Mouse (Mus musculus) ovary, adult 10 weeks (tissue): Measurements from ENCODE around the gene Rnf103. TPM values are rescaled to one million over a fixed set of nuclear protein-coding genes. Genes with fewer than 3 reads are reported as not detected.

Source experiments
- polyA plus RNA-seq: library from polyadenylated mRNA; stranded (reverse); fragments of 350-450 nt; fragmentation: Illumina TruSeq; extraction: RNeasy Lipid Tissue Mini Kit (QIAGEN cat#74804); gene quantifications from one replicate; pipeline ENCODE4 v1.2.3, GENCODE M21; 2014

The Rnf103 gene
- 130 TPM for polyA plus RNA-seq

DNA sequence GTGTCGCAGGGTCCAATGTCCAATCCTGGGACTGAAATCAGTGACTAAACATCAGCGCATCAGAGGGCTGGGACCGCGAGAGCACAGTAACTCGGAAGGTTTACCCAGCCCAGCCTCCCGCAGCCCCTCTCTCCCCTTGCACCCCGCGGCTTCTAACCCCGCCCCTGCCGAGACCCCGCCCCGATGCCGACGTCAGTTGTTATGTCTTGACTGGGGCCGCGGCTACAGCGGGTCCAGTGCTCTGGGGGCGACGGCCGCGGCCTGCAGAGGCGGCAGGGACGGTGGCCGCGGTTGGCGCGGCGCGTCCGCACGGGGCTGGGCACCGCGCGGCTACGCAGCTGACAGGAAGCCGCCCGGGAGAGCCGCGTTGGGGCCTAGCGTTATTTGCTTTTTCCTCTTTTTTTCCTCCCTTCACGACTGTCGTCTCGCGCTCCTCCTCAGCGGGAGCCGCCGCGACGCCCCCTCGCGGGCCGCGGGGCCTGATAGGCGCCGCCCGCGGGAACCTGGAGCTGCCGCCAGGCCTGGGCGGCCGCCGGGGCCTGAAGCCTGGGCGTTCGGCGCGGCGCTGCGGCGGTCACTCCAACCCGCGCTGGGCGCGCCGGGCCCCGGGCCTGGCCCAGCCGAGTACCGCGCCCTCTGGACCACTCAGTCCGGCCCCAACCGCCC lies at the start of gene Rnf103:
TSS of gene Rnf103 (plus strand) at position 220 of the 666 bp plus-strand sequence.

DNA sequence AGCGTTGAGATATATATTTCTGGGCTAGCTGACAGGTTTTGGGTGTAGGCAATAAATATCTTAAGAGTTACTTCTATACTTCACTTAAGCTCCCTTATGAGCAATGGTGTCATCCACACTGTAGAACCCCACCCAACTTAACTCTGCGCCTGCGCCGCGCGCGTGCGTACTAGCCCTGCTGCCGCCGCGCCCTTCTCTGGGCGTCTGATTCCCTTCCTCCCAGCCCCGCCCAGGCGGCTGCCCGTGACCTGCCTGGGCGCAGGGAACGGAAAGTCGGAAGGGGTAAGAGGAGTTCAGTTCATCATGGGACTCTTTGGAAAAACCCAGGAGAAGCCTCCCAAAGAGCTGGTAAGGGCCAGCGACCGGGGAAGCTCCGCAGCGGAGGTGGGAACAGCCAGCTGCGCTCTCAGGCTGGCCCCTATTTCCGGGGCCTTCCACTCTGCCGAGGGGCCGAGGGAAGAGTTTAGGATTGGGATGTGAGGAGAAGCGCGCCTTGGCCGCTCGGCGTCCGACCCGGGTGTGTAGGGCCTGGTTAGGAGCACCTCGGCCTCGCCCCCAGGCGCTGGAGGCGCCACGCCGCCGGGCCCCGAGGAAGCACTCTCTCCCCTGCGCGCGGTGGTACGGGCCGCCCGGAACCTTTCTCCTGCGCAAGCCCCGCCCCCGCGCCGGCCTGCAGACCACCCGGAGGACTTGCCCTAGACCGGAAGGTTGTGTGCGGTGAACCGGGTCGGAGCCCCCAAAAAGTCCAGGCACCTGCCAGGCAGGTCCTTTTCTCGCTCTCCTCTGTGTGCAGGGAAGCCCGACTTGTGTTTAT lies 50.2 kb downstream of the Rnf103 start, which contains the start of gene Chmp3:
TSS of gene Chmp3 (plus strand) at position 112 of the 814 bp plus-strand sequence.

Other genes starting within 250 kb of the Rnf103 start
- gene Krcc1, start 222.2 kb upstream of the Rnf103 start, polyA plus RNA-seq: 295 TPM
- gene Smyd1, start 171.7 kb upstream of the Rnf103 start, polyA plus RNA-seq: 0.23 TPM
- not detected for gene Cd8b1, start 171.1 kb upstream of the Rnf103 start, polyA plus RNA-seq
- 0.14 TPM for gene Cd8a, start 120.5 kb upstream of the Rnf103 start, polyA plus RNA-seq
- gene Rmnd5a, start 53.3 kb upstream of the Rnf103 start, polyA plus RNA-seq: 324 TPM
- gene Chmp3, start 49.9 kb downstream of the Rnf103 start, polyA plus RNA-seq: 167 TPM
- gene Kdm3a, start 139.1 kb downstream of the Rnf103 start, polyA plus RNA-seq: 94.6 TPM
- 26.3 TPM for gene Reep1, start 213.7 kb downstream of the Rnf103 start, polyA plus RNA-seq